Mouse (Mus musculus): ENCODE data around the gene Plekhg6. TPM values are rescaled to one million over a fixed set of nuclear protein-coding genes. Genes with fewer than 3 reads are reported as not detected.

Plekhg6 gene
- polyA plus RNA-seq, 1 experiment: 66.6 TPM

DNA sequence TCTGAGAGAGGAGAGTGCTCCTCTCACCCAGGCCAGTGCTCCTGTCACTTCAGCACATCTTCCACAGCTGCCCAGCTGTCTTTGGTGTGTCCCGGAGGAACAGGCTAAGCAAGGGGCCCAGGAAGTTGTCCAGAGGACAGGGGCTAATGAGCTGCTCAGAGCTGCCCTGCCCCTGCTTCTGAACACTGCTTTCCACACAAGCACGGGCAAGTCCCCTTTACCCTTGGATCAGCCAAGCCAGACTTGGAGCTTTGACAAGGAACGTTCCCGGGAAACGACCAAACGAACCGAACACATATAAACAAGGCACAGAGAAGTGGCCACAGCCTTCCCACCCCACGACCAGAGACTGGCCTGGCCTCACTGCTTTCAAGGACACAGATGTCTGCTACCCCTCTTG, 36.5 kb downstream of the Plekhg6 start:
- no peaks in the 10 kb centered on the region for H3K27me3 ChIP-seq (ENCODE audit: control insufficient read depth, insufficient read depth, low read length)
- no peaks in the 10 kb centered on the region for H3K36me3 ChIP-seq (ENCODE audit: control insufficient read depth, insufficient read depth, low read length)
- no peak; the same call in 1 of the 2 replicates for TF ChIP-seq POLR2A (IDR thresholded peaks at IDR 0.05; ENCODE audit: low read depth, low read length)
- TF ChIP-seq CTCF (IDR thresholded peaks at IDR 0.05; ENCODE audit: extremely low read depth, insufficient read length, insufficient replicate concordance, low read depth, low read length): no peak
- peaks cover 45% of the 10 kb centered on the region for H3K4me1 ChIP-seq (ENCODE audit: control insufficient read depth, insufficient read depth, insufficient read length, low read length)
- 0 out of 2 replicates have a peak overlapping the region, but pooled peaks have one; percentile 9 for H3K27ac ChIP-seq (ENCODE audit: insufficient read depth, low read depth, low read length)
- WGBS: 23% methylated on average over 8 of the region's 8 CpGs
- no peak overlapping the region for H3K4me3 ChIP-seq (ENCODE audit: low read depth, low read length)

DNA sequence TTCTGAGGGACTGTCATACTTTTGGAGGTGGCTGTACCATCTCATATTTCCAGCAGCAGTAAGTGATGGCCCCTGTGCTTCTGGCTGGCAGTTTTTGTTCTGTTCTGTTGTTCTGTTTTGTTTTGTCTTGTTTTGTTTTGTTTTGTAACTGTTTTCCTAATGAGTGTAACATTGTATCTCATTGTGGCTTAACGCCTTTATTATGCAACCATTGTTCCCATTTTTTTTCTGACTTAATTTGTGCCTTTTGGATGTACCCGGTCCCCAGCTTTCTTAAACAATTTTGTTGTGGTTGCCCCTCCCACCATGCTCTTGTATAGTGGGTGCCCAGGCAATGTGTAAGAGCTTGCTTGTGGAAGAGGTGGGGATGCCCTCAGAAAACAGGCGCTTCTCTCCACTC, 38.4 kb downstream of the Plekhg6 start:
- H3K4me1 ChIP-seq (ENCODE audit: control insufficient read depth, insufficient read depth, insufficient read length, low read length): peaks cover 41% of the 10 kb centered on the region
- H3K36me3 ChIP-seq (ENCODE audit: control insufficient read depth, insufficient read depth, low read length): no peaks in the 10 kb centered on the region
- no peak overlapping the region for H3K27ac ChIP-seq (ENCODE audit: insufficient read depth, low read depth, low read length)
- TF ChIP-seq POLR2A (IDR thresholded peaks at IDR 0.05; ENCODE audit: low read depth, low read length) (no peak), CTCF (IDR thresholded peaks at IDR 0.05; ENCODE audit: extremely low read depth, insufficient read length, insufficient replicate concordance, low read depth, low read length) (no peak)
- WGBS: 41% methylated on average over 3 of the region's 3 CpGs
- no peak overlapping the region for H3K4me3 ChIP-seq (ENCODE audit: low read depth, low read length)
- no peaks in the 10 kb centered on the region for H3K27me3 ChIP-seq (ENCODE audit: control insufficient read depth, insufficient read depth, low read length)

DNA sequence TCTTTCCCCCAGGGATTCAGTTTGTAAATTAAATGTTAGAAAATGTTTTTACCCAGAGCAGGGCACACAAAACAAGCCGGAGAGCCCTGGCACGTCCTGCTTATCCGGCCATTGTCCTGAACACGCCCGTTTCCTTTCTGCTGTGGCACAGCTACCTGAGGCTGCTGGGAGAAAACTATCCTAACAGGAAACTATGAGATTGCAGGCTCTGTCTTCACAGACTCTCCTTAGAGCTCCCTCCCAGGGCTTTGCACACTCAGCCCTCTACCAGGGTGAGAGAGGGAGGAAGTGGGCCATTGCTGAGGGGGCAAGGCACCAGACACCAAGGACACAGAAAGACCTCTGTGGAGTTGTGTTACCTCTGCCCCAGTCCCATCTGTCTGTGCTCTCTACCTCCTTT, 40.3 kb downstream of the Plekhg6 start:
- 50% methylated on average over 5 of the region's 5 CpGs for WGBS
- Histone ChIP-seq H3K36me3 (ENCODE audit: control insufficient read depth, insufficient read depth, low read length) (no peaks in the 10 kb centered on the region), H3K4me3 (ENCODE audit: low read depth, low read length) (no peak overlapping the region), H3K27me3 (ENCODE audit: control insufficient read depth, insufficient read depth, low read length) (no peaks in the 10 kb centered on the region), H3K4me1 (ENCODE audit: control insufficient read depth, insufficient read depth, insufficient read length, low read length) (peaks cover 40% of the 10 kb centered on the region), H3K27ac (ENCODE audit: insufficient read depth, low read depth, low read length) (no peak overlapping the region)
- TF ChIP-seq CTCF (IDR thresholded peaks at IDR 0.05; ENCODE audit: extremely low read depth, insufficient read length, insufficient replicate concordance, low read depth, low read length) (no peak), POLR2A (IDR thresholded peaks at IDR 0.05; ENCODE audit: low read depth, low read length) (no peak)

DNA sequence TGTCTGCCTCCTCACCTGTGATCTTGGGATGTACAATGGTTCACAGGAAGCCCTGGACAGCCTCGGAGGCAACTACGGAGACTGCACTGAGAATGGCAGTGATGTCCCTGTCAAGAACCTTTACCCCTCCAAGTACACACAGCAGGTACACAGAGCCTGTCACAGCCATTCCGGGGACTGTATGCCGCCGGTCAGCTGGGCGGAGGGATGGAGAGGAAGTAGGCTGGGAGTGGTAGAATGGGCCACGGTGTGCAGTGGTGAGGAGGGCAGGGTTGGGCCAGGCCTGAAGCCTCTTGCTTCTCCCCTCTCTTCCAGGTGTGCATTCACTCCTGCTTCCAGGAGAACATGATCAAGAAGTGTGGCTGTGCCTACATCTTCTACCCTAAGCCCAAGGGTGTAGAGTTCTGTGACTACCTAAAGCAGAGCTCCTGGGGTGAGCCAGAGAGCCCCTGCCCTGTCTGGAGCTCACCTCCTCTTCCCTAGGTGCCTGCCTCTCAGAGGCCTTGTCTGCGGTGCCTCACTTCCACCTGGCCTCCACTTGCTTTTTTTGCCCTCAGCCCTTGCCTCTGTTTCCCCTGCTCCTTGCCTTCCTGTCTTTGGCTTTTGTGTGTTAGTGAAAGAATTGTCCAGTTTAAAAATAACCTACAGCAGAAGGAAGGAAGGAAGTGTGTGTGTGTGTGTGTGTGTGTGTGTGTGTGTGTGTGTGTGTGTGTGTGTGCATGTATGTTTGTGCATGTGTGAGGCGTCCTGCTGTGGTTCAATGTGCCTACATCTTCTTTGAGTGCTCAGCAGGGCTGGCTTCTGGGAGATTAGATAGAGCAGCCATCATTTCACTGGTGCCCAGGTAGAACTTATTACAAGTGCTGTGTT, 41.6 kb downstream of the Plekhg6 start:
- H3K4me3 ChIP-seq (ENCODE audit: low read depth, low read length): no peak overlapping the region
- peaks cover 30% of the 10 kb centered on the region for H3K4me1 ChIP-seq (ENCODE audit: control insufficient read depth, insufficient read depth, insufficient read length, low read length)
- no peaks in the 10 kb centered on the region for H3K27me3 ChIP-seq (ENCODE audit: control insufficient read depth, insufficient read depth, low read length)
- H3K27ac ChIP-seq (ENCODE audit: insufficient read depth, low read depth, low read length): no peak overlapping the region
- H3K36me3 ChIP-seq (ENCODE audit: control insufficient read depth, insufficient read depth, low read length): no peaks in the 10 kb centered on the region
- TF ChIP-seq CTCF (IDR thresholded peaks at IDR 0.05; ENCODE audit: extremely low read depth, insufficient read length, insufficient replicate concordance, low read depth, low read length) (no peak), POLR2A (IDR thresholded peaks at IDR 0.05; ENCODE audit: low read depth, low read length) (no peak)
- WGBS: 65% methylated on average over 9 of the region's 9 CpGs

DNA sequence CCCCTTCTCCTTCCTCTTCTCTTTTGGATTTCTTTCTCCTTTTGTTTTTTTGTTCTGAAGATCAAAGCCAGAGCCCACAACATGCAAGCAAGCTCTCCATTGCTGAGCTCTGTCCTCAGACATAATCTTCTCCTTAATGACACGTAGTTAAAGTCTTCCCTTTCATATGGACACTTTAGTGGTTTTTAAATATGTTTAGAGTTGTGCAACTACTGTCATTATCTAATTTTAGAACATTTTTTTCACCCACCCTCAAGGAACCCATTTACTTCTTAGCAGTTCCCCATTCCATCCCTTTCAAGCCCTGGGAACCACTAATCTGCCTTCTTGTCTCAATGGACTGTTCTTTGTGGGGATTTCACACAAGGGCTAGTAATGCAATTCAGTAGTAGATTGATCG, 46.2 kb downstream of the Plekhg6 start:
- Histone ChIP-seq H3K4me3 (ENCODE audit: low read depth, low read length) (no peak overlapping the region), H3K27me3 (ENCODE audit: control insufficient read depth, insufficient read depth, low read length) (no peaks in the 10 kb centered on the region), H3K36me3 (ENCODE audit: control insufficient read depth, insufficient read depth, low read length) (no peaks in the 10 kb centered on the region), H3K4me1 (ENCODE audit: control insufficient read depth, insufficient read depth, insufficient read length, low read length) (peaks cover 12% of the 10 kb centered on the region), H3K27ac (ENCODE audit: insufficient read depth, low read depth, low read length) (no peak overlapping the region)
- TF ChIP-seq CTCF (IDR thresholded peaks at IDR 0.05; ENCODE audit: extremely low read depth, insufficient read length, insufficient replicate concordance, low read depth, low read length) (no peak), POLR2A (IDR thresholded peaks at IDR 0.05; ENCODE audit: low read depth, low read length) (no peak)
- WGBS: 87% methylated on average over 2 of the region's 2 CpGs

DNA sequence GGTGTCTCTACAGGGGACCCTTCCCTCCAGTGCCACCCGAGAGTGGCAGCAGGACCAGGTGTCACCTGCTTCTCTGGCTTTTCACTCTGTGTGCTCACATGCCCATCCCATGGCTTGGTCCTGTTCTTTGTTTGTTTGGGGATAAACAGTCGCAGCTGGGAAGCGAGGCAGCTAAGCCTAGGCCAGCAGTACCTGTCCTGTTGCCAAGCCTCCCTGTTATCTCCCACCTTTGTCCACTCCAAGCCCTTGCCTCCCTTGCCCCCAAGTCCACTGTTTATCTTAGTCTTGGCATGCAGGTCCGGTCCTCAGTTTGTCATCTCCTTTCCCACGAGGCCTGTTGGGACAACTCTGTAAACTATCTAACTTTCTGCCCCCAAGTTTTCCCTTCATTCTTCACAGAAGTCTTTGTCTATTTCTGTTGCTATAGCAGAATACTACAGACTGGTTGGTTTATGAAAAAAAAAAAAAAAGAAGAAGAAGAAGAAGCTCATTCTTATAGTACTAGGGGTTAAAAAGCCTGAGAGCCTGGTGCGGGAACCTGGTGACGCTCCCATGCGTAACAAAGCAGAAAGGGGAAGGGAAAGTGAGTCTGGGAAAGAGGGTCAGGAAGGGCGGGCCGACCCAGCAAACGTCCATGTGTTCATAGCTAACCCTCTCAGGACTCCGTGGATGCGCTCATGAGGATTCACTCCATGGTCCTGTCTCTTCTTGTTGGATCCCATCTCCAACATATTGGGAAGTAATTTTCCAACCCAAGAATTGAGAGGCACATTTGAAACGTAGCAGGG, 47.3 kb downstream of the Plekhg6 start:
- WGBS: 59% methylated on average over 14 of the region's 14 CpGs
- TF ChIP-seq CTCF (IDR thresholded peaks at IDR 0.05; ENCODE audit: extremely low read depth, insufficient read length, insufficient replicate concordance, low read depth, low read length) (no peak), POLR2A (IDR thresholded peaks at IDR 0.05; ENCODE audit: low read depth, low read length) (no peak)
- H3K4me1 ChIP-seq (ENCODE audit: control insufficient read depth, insufficient read depth, insufficient read length, low read length): peaks cover 6% of the 10 kb centered on the region

More for the DNA sequence above, 47.3 kb downstream of the Plekhg6 start:
- H3K36me3 ChIP-seq (ENCODE audit: control insufficient read depth, insufficient read depth, low read length): no peaks in the 10 kb centered on the region
- H3K27ac ChIP-seq (ENCODE audit: insufficient read depth, low read depth, low read length): peak overlapping the region; percentile 42; the same call in 1 of the 2 replicates
- no peak overlapping the region for H3K4me3 ChIP-seq (ENCODE audit: low read depth, low read length)
- H3K27me3 ChIP-seq (ENCODE audit: control insufficient read depth, insufficient read depth, low read length): no peaks in the 10 kb centered on the region
